Mouse (Mus musculus) myocyte (in vitro differentiated cells): ENCODE measurements around the gene Kyat3.

Source experiments
- CEBPB ChIP-seq: IDR thresholded peaks from 2 replicates; pipeline ENCODE4 v1.6.1; 2011; ENCODE audit warnings: mild to moderate bottlenecking, moderate library complexity; ENCODE audit not compliant: poor library complexity, insufficient read depth, severe bottlenecking
- MYOG ChIP-seq, 3 experiments: IDR thresholded peaks; one replicate each; pipeline ENCODE4 v1.6.1; 2011; ENCODE audit warnings: control low read depth in 2 of 3, low read depth in 2 of 3, mild to moderate bottlenecking in 2 of 3; ENCODE audit not compliant: insufficient read length in 2 of 3, control insufficient read depth in 1 of 3, insufficient read depth in 1 of 3
- POLR2A ChIP-seq: IDR thresholded peaks from one replicate; pipeline ENCODE4 v1.6.1; 2011; ENCODE audit warnings: low read depth, mild to moderate bottlenecking, control low read depth, moderate library complexity; ENCODE audit not compliant: insufficient read length
- USF1 ChIP-seq: IDR thresholded peaks from one replicate; pipeline ENCODE4 v1.6.1; 2011; ENCODE audit warnings: low read depth, mild to moderate bottlenecking, control low read depth, moderate library complexity

- no peak for TF ChIP-seq POLR2A
- TF ChIP-seq CEBPB = no peak
- no peak for TF ChIP-seq MYOG (IDR thresholded peaks at IDR 0.05; ENCODE audit: control insufficient read depth in 1 of 3, insufficient read depth in 1 of 3, insufficient read length in 2 of 3, low read depth in 2 of 3)
- TF ChIP-seq USF1 = no peak
These were observed 647 bp downstream of the Kyat3 start for GRCm38 (mm10) chr3:142701407-142701989.
